Mouse (Mus musculus): ENCODE measurements around the gene Sirt2. TPM values are rescaled to one million over a fixed set of nuclear protein-coding genes. Genes with fewer than 3 reads are reported as not detected.

Gene Sirt2
- polyA plus RNA-seq, 1 experiment from 2014 or later, result 130 TPM

DNA sequence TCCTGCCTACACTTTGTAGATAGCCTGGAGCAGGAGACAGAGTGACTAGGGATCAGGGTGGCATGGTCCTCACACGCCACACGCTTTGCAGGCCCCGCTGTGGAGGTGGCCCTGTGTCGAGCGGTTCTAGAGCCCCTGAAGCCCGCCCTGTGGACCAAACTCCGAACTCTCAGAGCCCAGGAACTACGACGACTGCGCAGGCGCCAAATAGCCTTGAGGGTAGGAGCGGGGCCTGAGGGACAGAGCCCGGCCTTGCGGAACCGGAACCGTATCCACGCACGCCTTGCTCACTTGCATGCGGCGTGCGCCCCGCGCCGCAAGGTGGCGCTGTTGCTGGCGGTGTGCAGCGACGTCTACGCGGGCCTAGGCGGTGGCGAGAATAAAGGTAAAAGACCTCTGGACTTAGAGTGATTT, 30.0 kb downstream of the Sirt2 start:
- WGBS, result 14% methylated on average over 32 of the region's 32 CpGs
- Histone ChIP-seq H3K9ac (ENCODE audit: low read depth, low read length) (peak overlapping the region; percentile 51), H3K9me3 (ENCODE audit: control insufficient read depth, low read length) (no peaks in the 10 kb centered on the region), H3K4me1 (ENCODE audit: control insufficient read depth, insufficient read depth, low read depth, low read length) (no peaks in the 10 kb centered on the region; the same call in 1 of the 2 replicates), H3K4me2 (ENCODE audit: low read length) (peak overlapping the region; percentile 44), H3K36me3 (ENCODE audit: control insufficient read depth, insufficient read depth, low read length) (no peaks in the 10 kb centered on the region), H3K4me3 (ENCODE audit: low read length) (peak overlapping the region; percentile 8; the same call in 1 of the 2 replicates), H3K27ac (ENCODE audit: low read depth, low read length) (no peak overlapping the region), H3K27me3 (replicated peaks; ENCODE audit: control insufficient read depth, insufficient read depth, low read length) (no peaks in the 10 kb centered on the region)
- peak; percentile 65 for ATAC-seq

DNA sequence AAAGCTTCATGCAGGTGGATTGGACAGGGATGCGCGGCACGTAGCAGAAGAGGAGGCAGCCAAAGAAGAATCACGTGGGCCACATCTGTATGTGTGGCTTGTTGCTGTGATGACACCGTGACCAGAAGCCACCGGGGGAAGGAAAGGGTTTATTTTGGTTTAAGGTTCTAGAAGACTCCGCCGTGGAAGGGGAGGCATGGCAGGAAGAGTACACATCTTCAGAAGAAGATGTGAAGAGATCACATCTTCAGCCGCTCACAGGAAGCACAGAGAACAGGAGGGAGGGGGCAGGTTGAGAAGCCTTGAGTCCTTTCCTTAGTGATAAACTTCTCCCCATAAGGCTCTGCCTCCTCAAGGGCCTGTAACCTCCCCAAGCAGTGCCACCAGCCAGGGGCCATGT, 33.5 kb downstream of the Sirt2 start:
- WGBS, result 94% methylated on average over 9 of the region's 9 CpGs
- Histone ChIP-seq H3K27me3 (replicated peaks; ENCODE audit: control insufficient read depth, insufficient read depth, low read length) (no peaks in the 10 kb centered on the region), H3K4me2 (ENCODE audit: low read length) (no peak overlapping the region), H3K9me3 (ENCODE audit: control insufficient read depth, low read length) (no peaks in the 10 kb centered on the region), H3K4me3 (ENCODE audit: low read length) (no peak overlapping the region), H3K27ac (ENCODE audit: low read depth, low read length) (no peak overlapping the region), H3K9ac (ENCODE audit: low read depth, low read length) (no peak overlapping the region), H3K36me3 (ENCODE audit: control insufficient read depth, insufficient read depth, low read length) (no peaks in the 10 kb centered on the region), H3K4me1 (ENCODE audit: control insufficient read depth, insufficient read depth, low read depth, low read length) (peaks cover 6% of the 10 kb centered on the region)
- no peak for ATAC-seq

DNA sequence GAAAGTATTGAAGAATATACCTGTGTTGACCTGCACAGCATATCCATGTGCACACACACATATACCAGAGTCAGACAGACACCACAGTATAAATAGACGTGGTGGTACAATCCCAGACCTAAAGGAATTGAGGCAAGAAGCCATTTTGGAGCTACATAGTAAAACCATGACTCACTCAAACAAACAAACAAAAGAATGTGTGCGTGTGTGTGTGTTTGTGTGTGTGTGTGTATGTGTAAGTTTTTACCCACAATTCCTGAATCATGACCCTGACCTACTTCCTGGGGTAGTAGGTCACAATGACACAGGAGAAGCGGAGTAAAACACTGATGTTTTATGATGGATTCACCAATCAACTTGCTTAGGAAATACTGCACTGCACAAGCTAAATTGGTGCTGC, 34.9 kb downstream of the Sirt2 start:
- Histone ChIP-seq H3K9me3 (ENCODE audit: control insufficient read depth, low read length) (no peaks in the 10 kb centered on the region), H3K27ac (ENCODE audit: low read depth, low read length) (no peak overlapping the region), H3K9ac (ENCODE audit: low read depth, low read length) (no peak overlapping the region), H3K4me3 (ENCODE audit: low read length) (no peak overlapping the region), H3K4me2 (ENCODE audit: low read length) (no peak overlapping the region), H3K27me3 (replicated peaks; ENCODE audit: control insufficient read depth, insufficient read depth, low read length) (no peaks in the 10 kb centered on the region), H3K4me1 (ENCODE audit: control insufficient read depth, insufficient read depth, low read depth, low read length) (peaks cover 6% of the 10 kb centered on the region), H3K36me3 (ENCODE audit: control insufficient read depth, insufficient read depth, low read length) (no peaks in the 10 kb centered on the region)
- WGBS, result 72% methylated on average over 3 of the region's 3 CpGs
- ATAC-seq, result no peak

DNA sequence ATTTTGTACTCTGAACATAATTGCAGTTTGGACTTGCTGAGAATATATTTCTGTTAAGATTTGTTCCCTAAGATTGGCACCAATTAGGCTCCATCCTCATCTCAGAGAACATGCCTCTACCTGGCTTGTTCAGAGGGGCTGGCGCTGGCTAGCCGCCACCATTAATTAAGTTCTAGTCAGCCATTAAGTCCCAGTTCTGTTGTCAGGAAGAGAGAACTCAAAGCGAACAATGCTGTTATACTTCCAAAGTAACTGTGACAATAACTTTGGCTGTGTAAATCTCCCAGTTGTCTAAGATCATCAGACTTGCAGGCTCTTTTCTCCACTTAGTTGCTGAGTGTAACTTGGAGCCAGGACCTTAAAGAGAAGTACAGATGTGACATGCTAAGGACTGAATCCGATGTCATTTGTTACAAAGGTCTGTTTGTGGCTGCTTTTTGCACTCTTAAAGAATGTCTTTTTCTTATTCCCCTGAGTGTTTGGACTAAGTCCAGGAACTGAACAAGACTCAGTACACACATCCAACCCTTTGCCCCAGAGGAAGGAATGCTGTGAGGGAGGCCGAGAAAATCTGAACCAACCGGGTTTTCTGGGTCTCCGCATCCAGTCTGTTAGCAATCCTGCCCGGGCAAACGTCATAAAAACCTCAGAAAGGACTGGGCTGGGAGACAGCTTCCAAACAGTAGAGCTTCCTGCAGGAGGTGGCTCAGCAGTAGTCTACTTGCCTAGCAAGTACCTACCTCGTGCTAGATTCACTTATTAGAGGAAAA, 35.6 kb downstream of the Sirt2 start:
- ATAC-seq, result no peak
- Histone ChIP-seq H3K27ac (ENCODE audit: low read depth, low read length) (peak overlapping the region; percentile 57), H3K9ac (ENCODE audit: low read depth, low read length) (no peak overlapping the region), H3K4me2 (ENCODE audit: low read length) (no peak overlapping the region), H3K4me3 (ENCODE audit: low read length) (no peak overlapping the region), H3K9me3 (ENCODE audit: control insufficient read depth, low read length) (no peaks in the 10 kb centered on the region), H3K4me1 (ENCODE audit: control insufficient read depth, insufficient read depth, low read depth, low read length) (peaks cover 6% of the 10 kb centered on the region), H3K36me3 (ENCODE audit: control insufficient read depth, insufficient read depth, low read length) (no peaks in the 10 kb centered on the region), H3K27me3 (replicated peaks; ENCODE audit: control insufficient read depth, insufficient read depth, low read length) (no peaks in the 10 kb centered on the region)
- 19% methylated on average over 10 of the region's 10 CpGs for WGBS

DNA sequence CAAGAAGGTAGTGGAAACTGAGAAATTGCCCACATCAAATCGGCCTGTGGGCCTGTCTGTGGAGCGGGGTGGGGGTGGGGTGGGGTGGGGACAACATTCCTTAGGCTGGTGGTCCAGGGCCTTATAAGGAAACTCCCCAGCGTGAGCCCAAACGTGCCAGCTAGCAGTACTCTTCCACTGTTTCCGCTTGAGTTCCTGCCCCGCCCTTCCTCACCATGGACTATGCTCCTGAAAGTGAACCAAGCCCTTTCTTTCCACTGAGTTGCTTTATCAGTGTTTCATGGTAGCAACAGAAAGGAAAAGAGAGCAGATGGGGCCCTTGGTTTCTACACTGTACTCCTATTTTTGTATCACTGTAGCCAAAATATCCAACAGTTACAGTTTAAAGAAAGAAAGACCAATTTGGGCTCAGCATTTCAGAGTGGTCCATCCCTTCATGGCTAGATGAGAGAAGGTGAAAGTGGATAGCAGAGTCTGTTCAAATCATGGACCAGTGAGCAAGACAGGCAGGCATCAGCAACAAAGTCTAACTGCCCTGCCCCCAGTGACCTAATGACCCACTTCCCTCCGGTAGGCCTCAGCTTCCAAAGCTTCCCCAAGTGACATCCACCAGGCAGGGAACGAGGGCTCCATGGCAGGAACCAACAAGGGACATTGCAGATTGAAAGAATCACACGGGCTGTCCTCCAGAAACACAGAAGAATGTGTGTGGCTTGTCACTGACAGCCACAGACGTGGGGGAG, 36.5 kb downstream of the Sirt2 start:
- H3K36me3 ChIP-seq (ENCODE audit: control insufficient read depth, insufficient read depth, low read length), result no peaks in the 10 kb centered on the region
- 4% methylated on average over 10 of the region's 10 CpGs for WGBS
- no peaks in the 10 kb centered on the region for H3K27me3 ChIP-seq (replicated peaks; ENCODE audit: control insufficient read depth, insufficient read depth, low read length)
- H3K9me3 ChIP-seq (ENCODE audit: control insufficient read depth, low read length), result no peaks in the 10 kb centered on the region
- H3K27ac ChIP-seq (ENCODE audit: low read depth, low read length), result peak overlapping the region; percentile 57
- no peak overlapping the region for H3K4me2 ChIP-seq (ENCODE audit: low read length)
- peaks cover 11% of the 10 kb centered on the region for H3K4me1 ChIP-seq (ENCODE audit: control insufficient read depth, insufficient read depth, low read depth, low read length)
- H3K9ac ChIP-seq (ENCODE audit: low read depth, low read length), result no peak overlapping the region
- H3K4me3 ChIP-seq (ENCODE audit: low read length), result no peak overlapping the region
- ATAC-seq, result no peak

DNA sequence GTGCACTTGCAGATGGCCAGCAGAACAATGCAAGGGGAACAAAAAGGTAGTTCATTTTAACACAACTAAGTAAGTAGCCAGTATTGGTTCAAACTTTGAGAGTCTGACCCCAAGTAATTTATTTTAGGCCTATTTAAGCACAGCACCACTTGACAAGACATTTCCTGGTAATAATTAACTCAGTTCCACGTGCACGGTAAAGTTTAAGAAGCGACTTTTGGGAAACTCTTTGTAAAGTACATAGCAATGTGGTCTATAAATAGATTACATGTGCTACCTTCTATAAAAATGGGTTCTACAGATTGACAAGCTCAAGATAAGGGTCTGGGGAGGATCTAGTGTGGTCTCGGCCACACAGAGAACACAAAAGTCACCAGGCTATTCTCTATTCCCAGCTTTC, 37.2 kb downstream of the Sirt2 start:
- Histone ChIP-seq H3K9ac (ENCODE audit: low read depth, low read length) (no peak overlapping the region), H3K4me1 (ENCODE audit: control insufficient read depth, insufficient read depth, low read depth, low read length) (peaks cover 15% of the 10 kb centered on the region), H3K27me3 (replicated peaks; ENCODE audit: control insufficient read depth, insufficient read depth, low read length) (no peaks in the 10 kb centered on the region), H3K36me3 (ENCODE audit: control insufficient read depth, insufficient read depth, low read length) (no peaks in the 10 kb centered on the region), H3K4me3 (ENCODE audit: low read length) (no peak overlapping the region), H3K27ac (ENCODE audit: low read depth, low read length) (no peak overlapping the region), H3K9me3 (ENCODE audit: control insufficient read depth, low read length) (no peaks in the 10 kb centered on the region), H3K4me2 (ENCODE audit: low read length) (no peak overlapping the region)
- WGBS, result 58% methylated on average over 4 of the region's 4 CpGs
- ATAC-seq, result no peak

DNA sequence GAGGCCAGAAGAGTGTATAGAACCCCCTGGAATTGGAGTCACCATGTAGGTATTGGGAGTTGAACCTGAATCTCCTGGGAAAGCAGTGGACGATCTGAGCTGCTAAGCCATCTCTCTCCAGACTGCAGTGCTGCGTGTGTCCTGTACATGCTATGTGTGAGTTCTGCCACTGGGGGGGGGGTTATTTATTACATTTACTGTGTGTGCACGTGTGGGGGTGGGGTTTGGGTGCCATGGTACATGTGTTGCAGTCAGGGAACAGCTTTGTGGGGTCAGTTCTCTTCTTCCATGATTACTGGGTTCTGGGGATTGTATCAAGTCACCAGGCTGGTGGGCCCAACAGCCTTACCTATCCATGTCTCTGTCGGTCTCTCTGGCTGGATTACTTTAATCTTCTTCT, 40.3 kb downstream of the Sirt2 start:
- ATAC-seq, result no peak
- Histone ChIP-seq H3K27ac (ENCODE audit: low read depth, low read length) (no peak overlapping the region), H3K36me3 (ENCODE audit: control insufficient read depth, insufficient read depth, low read length) (no peaks in the 10 kb centered on the region), H3K4me2 (ENCODE audit: low read length) (no peak overlapping the region), H3K9ac (ENCODE audit: low read depth, low read length) (no peak overlapping the region), H3K4me3 (ENCODE audit: low read length) (no peak overlapping the region), H3K4me1 (ENCODE audit: control insufficient read depth, insufficient read depth, low read depth, low read length) (peaks cover 16% of the 10 kb centered on the region), H3K27me3 (replicated peaks; ENCODE audit: control insufficient read depth, insufficient read depth, low read length) (no peaks in the 10 kb centered on the region), H3K9me3 (ENCODE audit: control insufficient read depth, low read length) (no peaks in the 10 kb centered on the region)
- 66% methylated on average over 4 of the region's 4 CpGs for WGBS

DNA sequence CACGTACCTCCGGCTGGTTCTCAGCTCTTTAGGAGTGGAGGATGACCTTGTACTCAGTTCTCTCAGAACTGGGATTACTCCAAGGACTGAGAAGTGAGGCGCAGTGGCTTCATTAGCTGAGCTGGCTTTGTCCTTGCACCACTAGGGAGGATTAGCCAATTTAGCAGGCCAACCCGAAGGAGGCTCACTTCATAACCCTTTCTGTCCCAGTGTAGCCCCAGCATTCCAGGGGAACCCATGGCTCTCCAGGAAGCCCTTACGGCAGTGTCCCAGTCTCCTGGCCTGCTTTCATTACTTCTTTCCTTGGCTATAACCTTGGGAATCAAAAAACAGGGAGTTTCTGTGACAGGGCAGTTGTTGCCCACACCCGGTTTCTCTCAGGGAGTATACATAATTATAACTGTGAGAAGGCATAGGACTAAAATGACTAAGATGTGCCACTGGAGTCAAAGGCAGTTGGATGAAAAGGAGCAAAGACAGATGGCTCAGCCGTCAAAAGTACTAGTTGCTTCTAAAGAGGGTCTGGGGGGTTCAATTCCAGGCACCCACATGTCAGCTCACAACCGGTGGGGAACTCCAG, 41.2 kb downstream of the Sirt2 start:
- no peaks in the 10 kb centered on the region for H3K27me3 ChIP-seq (replicated peaks; ENCODE audit: control insufficient read depth, insufficient read depth, low read length)
- peak overlapping the region; percentile 100 for H3K27ac ChIP-seq (ENCODE audit: low read depth, low read length)
- peak overlapping the region; percentile 99 for H3K4me2 ChIP-seq (ENCODE audit: low read length)
- H3K9me3 ChIP-seq (ENCODE audit: control insufficient read depth, low read length), result no peaks in the 10 kb centered on the region
- H3K9ac ChIP-seq (ENCODE audit: low read depth, low read length), result peak overlapping the region; percentile 97
- peaks cover 21% of the 10 kb centered on the region for H3K4me1 ChIP-seq (ENCODE audit: control insufficient read depth, insufficient read depth, low read depth, low read length)
- no peak for ATAC-seq
- WGBS, result 34% methylated on average over 8 of the region's 8 CpGs
- no peaks in the 10 kb centered on the region for H3K36me3 ChIP-seq (ENCODE audit: control insufficient read depth, insufficient read depth, low read length)
- H3K4me3 ChIP-seq (ENCODE audit: low read length), result peak overlapping the region; percentile 88

All from hindbrain, embryonic 16.5 days (tissue).